Mouse (Mus musculus): ENCODE results near the gene Spty2d1. TPM values are rescaled to one million over a fixed set of nuclear protein-coding genes. Genes with fewer than 3 reads are reported as not detected.
A peak's percentile ranks its signal among the peaks of the same experiment; 100 is the strongest.

Gene Spty2d1
- polyA plus RNA-seq, 1 experiment from 2014 or later: 13.1 TPM

DNA sequence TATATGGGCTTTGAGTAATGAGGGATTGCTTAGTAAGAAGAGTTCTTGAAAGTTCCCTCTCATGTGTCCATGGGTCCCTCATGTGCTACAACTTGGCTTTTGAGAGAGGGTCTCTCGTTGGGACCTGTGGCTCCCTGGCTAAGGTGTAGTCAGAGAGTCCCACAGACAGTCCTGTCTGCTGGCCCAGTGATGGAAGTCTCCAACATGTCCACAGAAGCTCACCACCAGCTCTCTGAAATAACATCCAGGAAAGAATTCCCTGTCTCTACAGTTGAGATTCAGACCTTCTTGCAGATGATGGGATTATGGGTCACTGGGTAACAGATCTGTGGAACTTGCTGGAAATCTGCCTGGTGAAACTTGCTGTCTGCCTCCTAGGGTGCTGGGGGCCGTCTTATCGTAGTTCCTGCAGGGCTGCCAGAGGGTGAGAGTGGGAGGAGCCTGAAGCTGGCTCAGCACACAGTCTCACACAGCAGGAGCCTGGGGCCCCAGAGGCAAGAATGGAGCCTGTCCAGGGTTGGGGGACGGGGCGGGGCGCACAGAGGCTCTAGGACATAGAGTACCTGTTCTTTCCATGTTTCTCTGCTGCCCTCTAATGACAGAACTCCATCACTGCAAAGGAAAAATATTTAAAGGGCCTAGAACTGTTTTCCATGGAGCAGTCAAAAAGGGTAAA is 7.3 kb upstream of the Spty2d1 start:
- Histone ChIP-seq H3K27ac (ENCODE audit: low read length) (peak overlapping the region; percentile 87), H3K9ac (ENCODE audit: low read length) (peak overlapping the region; percentile 45; the same call in 1 of the 2 replicates), H3K27me3 (ENCODE audit: control insufficient read depth, insufficient read depth, low read length) (no peaks in the 10 kb centered on the region), H3K4me2 (ENCODE audit: low read depth, low read length) (peak overlapping the region; percentile 42), H3K36me3 (ENCODE audit: control insufficient read depth, insufficient read depth) (no peaks in the 10 kb centered on the region), H3K9me3 (replicated peaks; ENCODE audit: control insufficient read depth, low read length) (no peaks in the 10 kb centered on the region), H3K4me3 (ENCODE audit: low read length) (0 out of 2 replicates have a peak overlapping the region, but pooled peaks have one; percentile 13), H3K4me1 (ENCODE audit: control insufficient read depth, insufficient read depth, low read length) (peaks cover 16% of the 10 kb centered on the region)
- 5% methylated on average over 6 of the region's 6 CpGs for WGBS
- peak; percentile 98 for ATAC-seq (replicated peaks; ENCODE audit: extremely low read depth, insufficient read depth, low FRiP score)

DNA sequence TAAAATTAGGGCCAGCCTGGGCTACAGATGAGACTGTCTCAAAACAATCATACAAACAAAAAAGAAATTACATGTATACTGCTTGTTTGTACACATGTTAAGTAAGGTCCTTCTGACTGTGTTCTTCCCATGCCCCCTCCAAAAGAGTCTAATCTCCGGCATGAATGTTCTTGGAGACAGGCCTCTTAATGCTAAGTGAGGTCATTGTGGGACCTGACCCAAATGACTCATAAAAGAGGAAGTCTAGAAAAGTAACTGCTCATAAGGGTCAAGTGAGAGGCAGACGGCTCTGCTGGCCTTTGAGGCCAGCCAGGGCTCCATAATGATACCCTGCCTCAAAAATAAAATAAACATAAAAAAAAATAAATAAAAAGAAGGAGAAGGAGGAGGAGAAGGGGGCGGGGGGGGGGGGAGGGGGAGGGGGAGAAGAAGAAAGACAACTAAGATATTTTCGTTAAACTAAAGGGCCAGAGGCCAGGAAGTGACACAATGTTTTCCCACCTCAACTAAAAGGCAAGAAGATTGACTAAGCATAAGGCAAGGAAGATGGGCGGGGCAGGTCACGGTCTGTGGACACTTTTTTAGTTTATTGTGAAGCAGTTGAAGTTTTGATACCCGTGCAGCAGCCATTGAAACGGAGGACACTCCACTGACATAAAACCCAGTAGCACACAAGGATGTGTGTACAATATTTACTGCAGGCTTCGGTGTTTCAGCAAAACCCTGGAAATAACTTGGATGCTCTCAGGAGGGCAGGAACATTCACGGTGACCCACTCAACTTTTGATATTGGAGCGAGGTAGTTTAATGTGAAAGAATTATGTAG is 6.6 kb upstream of the Spty2d1 start:
- Histone ChIP-seq H3K27ac (ENCODE audit: low read length) (peak overlapping the region; percentile 87), H3K4me2 (ENCODE audit: low read depth, low read length) (0 out of 2 replicates have a peak overlapping the region, but pooled peaks have one; percentile 2), H3K4me1 (ENCODE audit: control insufficient read depth, insufficient read depth, low read length) (peaks cover 16% of the 10 kb centered on the region), H3K36me3 (ENCODE audit: control insufficient read depth, insufficient read depth) (no peaks in the 10 kb centered on the region), H3K4me3 (ENCODE audit: low read length) (no peak overlapping the region), H3K9ac (ENCODE audit: low read length) (0 out of 2 replicates have a peak overlapping the region, but pooled peaks have one; percentile 45), H3K9me3 (replicated peaks; ENCODE audit: control insufficient read depth, low read length) (no peaks in the 10 kb centered on the region), H3K27me3 (ENCODE audit: control insufficient read depth, insufficient read depth, low read length) (no peaks in the 10 kb centered on the region)
- ATAC-seq (replicated peaks; ENCODE audit: extremely low read depth, insufficient read depth, low FRiP score): no peak; the same call in 1 of the 2 replicates
- WGBS: 44% methylated on average over 10 of the region's 11 CpGs

DNA sequence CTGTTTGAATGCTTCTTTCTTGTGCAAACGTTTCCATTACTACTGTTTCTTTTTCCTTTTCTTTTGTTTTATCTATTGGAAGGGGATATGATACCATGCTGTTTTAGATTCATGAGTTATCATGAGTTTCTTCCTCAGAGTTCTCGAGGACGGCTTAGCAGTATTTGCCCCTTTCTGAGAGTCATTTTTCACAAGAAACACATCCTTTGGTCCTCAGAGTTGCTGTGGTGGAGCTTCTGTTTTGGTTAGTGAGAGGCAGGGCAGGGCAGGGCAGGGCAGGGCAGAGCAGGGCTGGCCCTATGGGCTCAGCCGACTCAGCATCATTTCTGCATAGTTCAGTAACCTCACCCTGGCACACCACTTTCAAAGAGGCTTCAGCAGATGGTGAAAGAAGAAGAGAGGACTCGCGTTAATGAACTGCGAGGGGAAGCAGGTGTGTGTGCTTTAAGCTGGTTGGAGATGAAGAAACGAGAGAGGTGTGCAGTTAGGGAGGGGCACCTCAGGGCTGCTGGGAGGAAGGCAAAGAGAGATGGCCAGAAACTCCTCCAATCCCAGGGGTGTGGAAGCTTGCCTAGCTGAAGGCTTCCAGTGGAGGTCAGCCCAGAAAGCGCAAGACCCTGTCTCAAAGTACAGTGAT is 5.0 kb upstream of the Spty2d1 start:
- H3K4me2 ChIP-seq (ENCODE audit: low read depth, low read length): no peak overlapping the region
- H3K36me3 ChIP-seq (ENCODE audit: control insufficient read depth, insufficient read depth): no peaks in the 10 kb centered on the region
- no peak overlapping the region for H3K9ac ChIP-seq (ENCODE audit: low read length)
- H3K27me3 ChIP-seq (ENCODE audit: control insufficient read depth, insufficient read depth, low read length): no peaks in the 10 kb centered on the region
- no peaks in the 10 kb centered on the region for H3K9me3 ChIP-seq (replicated peaks; ENCODE audit: control insufficient read depth, low read length)
- no peak for ATAC-seq (replicated peaks; ENCODE audit: extremely low read depth, insufficient read depth, low FRiP score)
- H3K4me1 ChIP-seq (ENCODE audit: control insufficient read depth, insufficient read depth, low read length): peaks cover 23% of the 10 kb centered on the region
- H3K4me3 ChIP-seq (ENCODE audit: low read length): no peak overlapping the region
- peak overlapping the region; percentile 66 for H3K27ac ChIP-seq (ENCODE audit: low read length)
- 32% methylated on average over 9 of the region's 9 CpGs for WGBS

DNA sequence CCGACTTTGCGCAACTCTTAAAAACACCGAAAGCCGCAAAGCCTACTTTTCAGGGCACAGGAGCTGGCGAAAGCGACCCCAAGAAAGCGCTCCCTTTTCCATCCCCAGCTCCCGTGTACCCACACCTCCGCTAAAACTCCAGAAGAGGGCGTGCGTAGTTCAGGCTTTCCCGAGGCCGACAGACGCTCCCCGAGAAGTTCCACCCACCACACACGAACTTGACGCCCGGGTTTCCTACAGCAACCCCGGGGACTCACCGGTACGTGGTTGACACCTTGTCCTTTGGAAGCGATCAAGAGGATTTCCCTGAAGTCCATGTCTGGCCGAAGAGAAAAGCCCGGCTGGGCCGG is 418 bp downstream of the Spty2d1 start:
- ATAC-seq (replicated peaks; ENCODE audit: extremely low read depth, insufficient read depth, low FRiP score): peak; percentile 67
- Histone ChIP-seq H3K4me2 (ENCODE audit: low read depth, low read length) (peak overlapping the region; percentile 98), H3K4me1 (ENCODE audit: control insufficient read depth, insufficient read depth, low read length) (peaks cover 30% of the 10 kb centered on the region), H3K27me3 (ENCODE audit: control insufficient read depth, insufficient read depth, low read length) (no peaks in the 10 kb centered on the region), H3K9me3 (replicated peaks; ENCODE audit: control insufficient read depth, low read length) (no peaks in the 10 kb centered on the region), H3K27ac (ENCODE audit: low read length) (peak overlapping the region; percentile 95), H3K9ac (ENCODE audit: low read length) (peak overlapping the region; percentile 89), H3K36me3 (ENCODE audit: control insufficient read depth, insufficient read depth) (no peaks in the 10 kb centered on the region), H3K4me3 (ENCODE audit: low read length) (peak overlapping the region; percentile 92)
- under 1% methylated on average over 25 of the region's 25 CpGs for WGBS

DNA sequence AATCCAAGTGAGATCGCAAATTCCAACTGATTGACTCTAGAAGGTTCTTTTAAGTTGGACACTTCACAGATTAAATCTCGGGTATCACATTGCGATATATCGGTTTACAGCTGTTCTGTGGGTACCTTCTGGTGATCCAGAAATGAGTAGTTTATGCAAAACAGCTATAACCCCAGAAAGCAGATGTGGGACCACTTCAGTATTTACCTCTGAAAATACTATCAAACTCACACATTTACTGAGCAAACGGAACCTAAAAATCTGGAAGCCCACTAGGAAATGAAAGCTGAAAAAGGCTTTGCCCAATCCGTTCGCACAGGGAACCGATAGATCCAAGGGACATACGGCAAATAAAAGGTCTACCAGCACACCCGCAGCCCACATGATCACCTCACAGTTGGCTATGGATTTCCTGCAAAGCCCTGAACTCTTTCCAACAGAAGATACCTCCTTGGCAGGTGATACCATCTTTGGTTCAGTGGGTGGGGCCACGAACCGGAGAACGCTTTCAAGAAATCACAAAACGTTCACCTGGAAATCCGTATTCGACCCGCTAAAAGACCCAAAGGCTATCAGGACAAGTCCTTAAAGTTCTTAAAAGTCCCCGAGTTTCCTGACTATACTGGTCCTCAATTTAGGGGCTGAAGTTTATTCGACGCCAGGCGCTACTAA is 966 bp downstream of the Spty2d1 start:
- Histone ChIP-seq H3K36me3 (ENCODE audit: control insufficient read depth, insufficient read depth) (no peaks in the 10 kb centered on the region), H3K4me1 (ENCODE audit: control insufficient read depth, insufficient read depth, low read length) (peaks cover 36% of the 10 kb centered on the region), H3K27ac (ENCODE audit: low read length) (peak overlapping the region; percentile 95), H3K4me2 (ENCODE audit: low read depth, low read length) (peak overlapping the region; percentile 98), H3K27me3 (ENCODE audit: control insufficient read depth, insufficient read depth, low read length) (no peaks in the 10 kb centered on the region), H3K4me3 (ENCODE audit: low read length) (peak overlapping the region; percentile 92), H3K9me3 (replicated peaks; ENCODE audit: control insufficient read depth, low read length) (no peaks in the 10 kb centered on the region), H3K9ac (ENCODE audit: low read length) (peak overlapping the region; percentile 89)
- WGBS: 16% methylated on average over 21 of the region's 21 CpGs
- no peak for ATAC-seq (replicated peaks; ENCODE audit: extremely low read depth, insufficient read depth, low FRiP score)

DNA sequence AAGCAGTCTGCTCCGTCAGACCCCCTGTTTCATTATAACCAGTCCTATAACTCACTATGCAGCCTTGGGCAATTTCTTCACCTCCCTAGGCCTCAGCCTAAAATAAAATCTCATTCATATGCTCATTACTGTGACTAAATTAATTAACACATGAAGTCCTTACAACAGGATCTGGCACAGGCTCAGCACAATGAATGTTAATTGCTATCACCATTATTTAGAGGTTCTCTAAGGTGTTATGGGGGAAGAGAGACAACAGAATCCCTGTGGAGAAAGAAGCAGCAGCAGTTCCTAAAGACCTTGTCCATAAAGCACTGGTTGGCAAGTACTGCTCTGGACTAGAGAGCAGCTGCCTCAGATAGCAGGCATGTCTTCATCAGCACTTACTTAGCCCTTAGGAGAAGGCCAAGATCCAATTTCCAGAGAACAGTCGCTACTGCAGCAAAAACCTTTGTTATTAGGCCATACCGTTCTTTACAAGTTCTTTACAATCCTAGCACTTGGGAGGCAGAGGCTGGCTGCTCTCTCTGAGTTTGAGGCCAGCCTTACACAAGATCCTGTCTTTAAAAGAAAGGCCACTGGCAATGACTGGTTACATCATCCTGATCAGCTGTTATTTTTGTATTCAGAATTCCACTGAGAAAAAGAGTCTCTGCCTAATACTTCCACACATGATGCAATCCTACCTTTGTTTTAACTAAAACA is 4.6 kb downstream of the Spty2d1 start:
- peaks cover 40% of the 10 kb centered on the region for H3K4me1 ChIP-seq (ENCODE audit: control insufficient read depth, insufficient read depth, low read length)
- ATAC-seq (replicated peaks; ENCODE audit: extremely low read depth, insufficient read depth, low FRiP score): no peak
- H3K27ac ChIP-seq (ENCODE audit: low read length): no peak overlapping the region
- no peak overlapping the region for H3K9ac ChIP-seq (ENCODE audit: low read length)
- H3K36me3 ChIP-seq (ENCODE audit: control insufficient read depth, insufficient read depth): peaks cover 2% of the 10 kb centered on the region; the same call in 1 of the 2 replicates
- no peaks in the 10 kb centered on the region for H3K9me3 ChIP-seq (replicated peaks; ENCODE audit: control insufficient read depth, low read length)
- WGBS: 51% methylated on average over 3 of the region's 3 CpGs
- H3K4me2 ChIP-seq (ENCODE audit: low read depth, low read length): no peak overlapping the region
- no peak overlapping the region for H3K4me3 ChIP-seq (ENCODE audit: low read length)
- H3K27me3 ChIP-seq (ENCODE audit: control insufficient read depth, insufficient read depth, low read length): no peaks in the 10 kb centered on the region

DNA sequence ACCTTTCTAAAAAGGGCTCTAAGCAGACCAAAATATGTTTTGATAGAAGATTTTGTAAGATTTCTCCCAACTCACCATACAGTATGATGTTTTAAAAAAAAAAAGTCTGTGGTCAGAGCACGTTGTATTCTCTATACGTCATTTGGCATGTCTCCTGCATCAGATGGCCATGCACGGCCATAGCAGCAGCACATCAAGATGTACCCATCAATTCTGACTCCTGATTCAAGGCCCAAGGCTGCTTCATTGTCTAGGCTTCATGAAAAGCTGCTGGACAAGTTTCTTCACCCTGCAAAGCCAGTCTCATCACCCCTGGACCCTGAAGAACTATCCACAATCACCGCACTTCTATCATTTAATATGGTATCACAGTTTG is 6.3 kb downstream of the Spty2d1 start:
- no peak overlapping the region for H3K9ac ChIP-seq (ENCODE audit: low read length)
- H3K27ac ChIP-seq (ENCODE audit: low read length): no peak overlapping the region
- 71% methylated on average over 4 of the region's 4 CpGs for WGBS
- H3K4me2 ChIP-seq (ENCODE audit: low read depth, low read length): no peak overlapping the region
- H3K4me1 ChIP-seq (ENCODE audit: control insufficient read depth, insufficient read depth, low read length): peaks cover 50% of the 10 kb centered on the region
- H3K27me3 ChIP-seq (ENCODE audit: control insufficient read depth, insufficient read depth, low read length): no peaks in the 10 kb centered on the region
- no peak overlapping the region for H3K4me3 ChIP-seq (ENCODE audit: low read length)
- H3K9me3 ChIP-seq (replicated peaks; ENCODE audit: control insufficient read depth, low read length): no peaks in the 10 kb centered on the region
- peaks cover 18% of the 10 kb centered on the region for H3K36me3 ChIP-seq (ENCODE audit: control insufficient read depth, insufficient read depth)
- ATAC-seq (replicated peaks; ENCODE audit: extremely low read depth, insufficient read depth, low FRiP score): no peak

DNA sequence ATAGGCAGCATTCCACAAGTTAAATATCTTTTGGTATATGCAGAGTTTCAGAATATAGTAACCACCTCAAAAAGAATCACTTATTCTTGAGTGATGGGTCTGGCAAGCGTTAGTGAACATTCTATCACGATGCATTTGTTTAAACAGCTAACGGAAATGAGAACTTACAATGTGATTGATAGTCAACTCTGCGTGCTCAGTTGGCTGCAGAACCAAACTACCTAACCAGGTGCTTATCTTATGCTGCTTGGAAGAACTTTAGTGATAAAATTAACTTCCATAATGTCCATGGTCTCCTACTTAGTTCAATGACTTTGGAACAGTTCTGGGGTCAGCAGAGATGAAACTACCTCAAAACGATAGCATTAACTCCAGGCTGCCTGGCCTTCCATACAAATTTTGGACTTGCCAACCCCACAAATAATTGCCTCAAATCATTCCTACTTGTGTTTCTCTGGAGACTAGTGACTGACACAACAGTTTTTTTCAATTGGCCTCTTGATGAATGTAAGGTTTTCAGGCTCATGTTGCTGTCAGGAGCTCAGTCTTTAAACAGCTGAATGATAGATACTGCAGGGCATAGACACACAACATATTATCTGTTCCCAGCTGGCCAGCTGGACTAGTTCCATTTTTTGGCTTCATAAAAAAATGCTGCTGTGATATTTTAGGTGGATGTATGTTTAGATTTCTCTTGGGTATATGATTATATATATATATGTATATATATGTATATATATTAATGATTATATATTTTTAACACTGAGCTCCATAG is 6.9 kb downstream of the Spty2d1 start:
- 0 out of 2 replicates have a peak overlapping the region, but pooled peaks have one; percentile 3 for H3K27ac ChIP-seq (ENCODE audit: low read length)
- H3K9me3 ChIP-seq (replicated peaks; ENCODE audit: control insufficient read depth, low read length): no peaks in the 10 kb centered on the region
- H3K4me3 ChIP-seq (ENCODE audit: low read length): no peak overlapping the region
- peaks cover 45% of the 10 kb centered on the region for H3K4me1 ChIP-seq (ENCODE audit: control insufficient read depth, insufficient read depth, low read length)
- no peak overlapping the region for H3K4me2 ChIP-seq (ENCODE audit: low read depth, low read length)
- 49% methylated on average over 5 of the region's 5 CpGs for WGBS
- H3K36me3 ChIP-seq (ENCODE audit: control insufficient read depth, insufficient read depth): peaks cover 20% of the 10 kb centered on the region
- no peak overlapping the region for H3K9ac ChIP-seq (ENCODE audit: low read length)
- ATAC-seq (replicated peaks; ENCODE audit: extremely low read depth, insufficient read depth, low FRiP score): no peak
- H3K27me3 ChIP-seq (ENCODE audit: control insufficient read depth, insufficient read depth, low read length): no peaks in the 10 kb centered on the region

Measured in heart, embryonic 16.5 days (tissue).